Mouse (Mus musculus) thymus, postnatal 10 days (tissue): Measurements from ENCODE around the gene Gm3893.
"Not testable (repeated sequence)": the region's sequence is repeated elsewhere in the genome, so short reads cannot be mapped to it uniquely, and the experiment has no call there.

Experiments
- DNase-seq, 2 experiments: peaks; one replicate each; pipeline ENCODE4 v3.0.0; 2021; ENCODE audit warnings: low spot score in 2 of 2

Gene Gm3893

GRCm38 (mm10) chr4:42090907-42091306 lies at the start of gene Gm3893:
Gene Gm3893 (plus strand): TSS chr4:42091207.
- not testable (repeated sequence) for DNase-seq

- DNase-seq = not testable (repeated sequence)
Measured at GRCm38 (mm10) chr4:42114517-42114916, 23.5 kb downstream of the Gm3893 start, which contains the start of gene Gm13304. Gene Gm13304 (plus strand): TSS chr4:42114817.
